Comparison of ENCODE assay signal across 6 mouse cellular contexts in the genomic region with DNA sequence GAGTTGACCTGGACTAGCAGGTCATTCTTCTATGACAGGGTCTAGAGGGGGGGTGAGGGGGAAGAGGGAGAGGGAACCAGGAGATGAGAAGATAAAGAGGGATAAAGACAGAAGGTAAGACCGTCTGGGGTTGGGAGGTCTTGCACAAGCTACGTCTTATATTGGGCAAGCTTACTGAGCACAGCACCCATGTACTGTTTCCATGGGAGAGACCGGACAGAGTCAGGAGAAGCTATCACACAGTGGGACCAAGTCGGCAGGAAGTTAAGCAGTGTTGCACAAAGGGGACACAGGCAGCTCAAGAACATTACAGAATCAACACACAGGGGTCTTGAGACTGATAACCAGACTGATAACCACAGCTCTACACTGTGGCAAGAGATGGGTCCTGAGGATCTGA.
DNase-seq lines count a peak whose midpoint lies in the region; ATAC-seq and TF ChIP-seq lines count a peak whose summit lies in the region.
"Not testable (repeated sequence)": the region's sequence is repeated elsewhere in the genome, so short reads cannot be mapped to it uniquely, and the experiment has no call there.

No protein-coding gene starts in this region.

- H3K4me3 ChIP-seq in heart, embryonic 13.5 days; liver, adult 2 months (ENCODE audit: insufficient read depth, low read depth, low read length): not testable (repeated sequence)

- not testable (repeated sequence) for H3K36me3 ChIP-seq in heart, embryonic 13.5 days; liver, adult 2 months (ENCODE audit: control insufficient read depth, insufficient read depth, low read length)

- H3K9me3 ChIP-seq in heart, embryonic 13.5 days: not testable (repeated sequence)

- H3K27me3 ChIP-seq in heart, embryonic 13.5 days (replicated peaks); liver, adult 2 months (ENCODE audit: control insufficient read depth, insufficient read depth, low read length): not testable (repeated sequence)

- TF ChIP-seq CTCF in liver, adult 2 months (IDR thresholded peaks at IDR 0.05; ENCODE audit: low read depth, low read length): not testable (repeated sequence)

- ATAC-seq in common myeloid progenitor, adult 5-6 weeks (replicated peaks; ENCODE audit: low read depth, poor library complexity, severe bottlenecking): 0 out of 2 replicates have a peak, but pooled peaks have one; percentile 36
- peak; percentile 90 for ATAC-seq in granulocyte monocyte progenitor cell, adult 5-6 weeks (replicated peaks; ENCODE audit: poor library complexity, severe bottlenecking)
- ATAC-seq in heart, embryonic 13.5 days (ENCODE audit: extremely low read depth, insufficient number of reproducible peaks, low FRiP score, low TSS enrichment): not testable (repeated sequence)
- ATAC-seq in megakaryocyte, adult 5-6 weeks (ENCODE audit: poor library complexity, severe bottlenecking): 0 out of 2 replicates have a peak, but pooled peaks have one; percentile 56
- ATAC-seq in megakaryocyte progenitor cell, adult 5-6 weeks (replicated peaks; ENCODE audit: poor library complexity): peak; percentile 83

- not testable (repeated sequence) for H3K4me2 ChIP-seq in heart, embryonic 13.5 days

- H3K4me1 ChIP-seq in heart, embryonic 13.5 days; liver, adult 2 months (ENCODE audit: control insufficient read depth, insufficient read depth, low read length): not testable (repeated sequence)

- 0 out of 2 replicates have a peak overlapping the region, but pooled peaks have one; percentile 15 for H3K27ac ChIP-seq in heart, embryonic 13.5 days (replicated peaks)
- 0 out of 2 replicates have a peak overlapping the region, but pooled peaks have one; percentile 23 for H3K27ac ChIP-seq in liver, adult 2 months (replicated peaks; ENCODE audit: insufficient read depth, low read depth, low read length)

- not testable (repeated sequence) for TF ChIP-seq POLR2A in liver, adult 2 months (IDR thresholded peaks at IDR 0.05; ENCODE audit: extremely low read depth, insufficient read depth, low read length)

- DNase-seq in liver, adult 2 months (ENCODE audit: extremely low read depth, low read depth, low spot score): not testable (repeated sequence)

- WGBS in heart, embryonic 13.5 days: 87% methylated on average over 4 of the region's 4 CpGs
- WGBS in liver, adult 2 months: 90% methylated on average over 4 of the region's 4 CpGs

- not testable (repeated sequence) for H3K9ac ChIP-seq in heart, embryonic 13.5 days; liver, adult 2 months (ENCODE audit: low read depth, low read length)

- not testable (repeated sequence) for H3K79me2 ChIP-seq in liver, adult 2 months (ENCODE audit: control insufficient read depth, insufficient read depth, low read length)
